Comparison of ENCODE assay signal across 9 mouse cellular contexts in genomic region chr8:111062893-111063292, GRCm38 (mm10). TPM values are rescaled to one million over a fixed set of nuclear protein-coding genes. Genes with fewer than 3 reads are reported as not detected.
A peak's percentile ranks its signal among the peaks of the same experiment; 100 is the strongest.
DNase-seq lines count a peak whose midpoint lies in the region; ATAC-seq and TF ChIP-seq lines count a peak whose summit lies in the region.
"Had no signal": no experiment of that assay in that cellular context is flagged by ENCODE, and none has a peak within 500 bp of the region (broad histone marks: within the 10 kb centered on the region; RNA-seq: fewer than 3 reads in every experiment).

No protein-coding gene starts in this region.

- H3K27ac ChIP-seq in heart, embryonic 16.5 days (ENCODE audit: low read length): no peak overlapping the region
- H3K27ac ChIP-seq in embryonic facial prominence, embryonic 11.5 days (replicated peaks; ENCODE audit: low read depth, low read length): no peak overlapping the region
- H3K27ac ChIP-seq in hindbrain, postnatal 0 days: no peak overlapping the region
- peak overlapping the region; percentile 35; the same call in 1 of the 2 replicates for H3K27ac ChIP-seq in midbrain, embryonic 12.5 days (replicated peaks)

- intact Hi-C loops in heart, postnatal 10 days (cut with DNase I): no loop called here

- H3K9ac ChIP-seq in heart, embryonic 16.5 days (ENCODE audit: low read length): no peak overlapping the region
- H3K9ac ChIP-seq in embryonic facial prominence, embryonic 11.5 days (replicated peaks; ENCODE audit: low read length): no peak overlapping the region
- no peak overlapping the region for H3K9ac ChIP-seq in hindbrain, postnatal 0 days (replicated peaks; ENCODE audit: low read length)
- no peak overlapping the region for H3K9ac ChIP-seq in midbrain, embryonic 12.5 days (replicated peaks)

- H3K9me3 ChIP-seq in heart, embryonic 16.5 days (replicated peaks; ENCODE audit: control insufficient read depth, low read length): no peaks in the 10 kb centered on the region
- H3K9me3 ChIP-seq in embryonic facial prominence, embryonic 11.5 days (replicated peaks; ENCODE audit: control insufficient read depth, low read length): no peaks in the 10 kb centered on the region
- H3K9me3 ChIP-seq in hindbrain, postnatal 0 days (ENCODE audit: low read length): no peaks in the 10 kb centered on the region
- H3K9me3 ChIP-seq in midbrain, embryonic 12.5 days: no peaks in the 10 kb centered on the region

- DNase-seq in heart, postnatal 10 days: no peak
- no peak for DNase-seq in embryonic facial prominence, embryonic 11.5 days (ENCODE audit: low spot score)
- no peak for DNase-seq in hindbrain, postnatal 0 days (ENCODE audit: low spot score)
- no peak for DNase-seq in urinary bladder, adult 2 months (ENCODE audit: low spot score)
- no peak for DNase-seq in cerebellum, postnatal 10 days
- no peak for DNase-seq in gastrocnemius, adult 18-20 months (ENCODE audit: low spot score)

- no peak overlapping the region for H3K4me3 ChIP-seq in heart, embryonic 16.5 days (ENCODE audit: low read length)
- 0 out of 2 replicates have a peak overlapping the region, but pooled peaks have one; percentile 7 for H3K4me3 ChIP-seq in embryonic facial prominence, embryonic 11.5 days (ENCODE audit: low read depth, low read length)
- H3K4me3 ChIP-seq in hindbrain, postnatal 0 days (ENCODE audit: low read length): peak overlapping the region; percentile 55
- H3K4me3 ChIP-seq in midbrain, embryonic 12.5 days: no peak overlapping the region

- ATAC-seq in heart, embryonic 16.5 days (replicated peaks; ENCODE audit: extremely low read depth, insufficient read depth, low FRiP score): no peak
- no peak for ATAC-seq in embryonic facial prominence, embryonic 11.5 days (replicated peaks; ENCODE audit: insufficient number of reproducible peaks, low FRiP score, low TSS enrichment, low read depth)
- ATAC-seq in hindbrain, postnatal 0 days: no peak
- no peak for ATAC-seq in midbrain, embryonic 12.5 days (ENCODE audit: low FRiP score, low read depth)

- H3K4me1 ChIP-seq in heart, embryonic 16.5 days (ENCODE audit: control insufficient read depth, insufficient read depth, low read length): peaks cover 9% of the 10 kb centered on the region
- no peaks in the 10 kb centered on the region for H3K4me1 ChIP-seq in embryonic facial prominence, embryonic 11.5 days (ENCODE audit: control insufficient read depth, insufficient read depth, low read length)
- H3K4me1 ChIP-seq in hindbrain, postnatal 0 days (ENCODE audit: insufficient read depth, low read length): 0 out of 2 replicates have a peak, but pooled peaks cover 4% of the 10 kb centered on the region
- peaks cover 9% of the 10 kb centered on the region for H3K4me1 ChIP-seq in midbrain, embryonic 12.5 days

- no peaks in the 10 kb centered on the region for H3K36me3 ChIP-seq in heart, embryonic 16.5 days (ENCODE audit: control insufficient read depth, insufficient read depth)
- no peaks in the 10 kb centered on the region for H3K36me3 ChIP-seq in embryonic facial prominence, embryonic 11.5 days (replicated peaks; ENCODE audit: control insufficient read depth, insufficient read depth, low read depth, low read length)
- no peaks in the 10 kb centered on the region for H3K36me3 ChIP-seq in hindbrain, postnatal 0 days (ENCODE audit: insufficient read depth, low read length)
- 0 out of 2 replicates have a peak, but pooled peaks cover 3% of the 10 kb centered on the region for H3K36me3 ChIP-seq in midbrain, embryonic 12.5 days

- H3K27me3 ChIP-seq in heart, embryonic 16.5 days (ENCODE audit: control insufficient read depth, insufficient read depth, low read length): no peaks in the 10 kb centered on the region
- H3K27me3 ChIP-seq in embryonic facial prominence, embryonic 11.5 days (ENCODE audit: control insufficient read depth, insufficient read depth, low read length): no peaks in the 10 kb centered on the region
- H3K27me3 ChIP-seq in hindbrain, postnatal 0 days (ENCODE audit: insufficient read depth, low read length): no peaks in the 10 kb centered on the region
- H3K27me3 ChIP-seq in midbrain, embryonic 12.5 days: peaks cover 9% of the 10 kb centered on the region; the same call in 1 of the 2 replicates

- no peak for TF ChIP-seq CTCF in hindbrain, postnatal 0 days (IDR thresholded peaks at IDR 0.05; ENCODE audit: low read depth)

- H3K4me2 ChIP-seq in heart, embryonic 16.5 days (ENCODE audit: low read depth, low read length): peak overlapping the region; percentile 83
- peak overlapping the region; percentile 25; the same call in 1 of the 2 replicates for H3K4me2 ChIP-seq in embryonic facial prominence, embryonic 11.5 days (ENCODE audit: low read depth, low read length)
- peak overlapping the region; percentile 83 for H3K4me2 ChIP-seq in hindbrain, postnatal 0 days (ENCODE audit: low read depth, low read length)
- peak overlapping the region; percentile 71 for H3K4me2 ChIP-seq in midbrain, embryonic 12.5 days (replicated peaks)

- 60% methylated on average over 2 of the region's 2 CpGs for WGBS in heart, embryonic 16.5 days
- WGBS in embryonic facial prominence, embryonic 11.5 days: 59% methylated on average over 2 of the region's 2 CpGs
- WGBS in hindbrain, postnatal 0 days: 36% methylated on average over 2 of the region's 2 CpGs
- WGBS in midbrain, embryonic 12.5 days: 58% methylated on average over 2 of the region's 2 CpGs

RNA-seq across cellular contexts. Expression of gene Exosc6, which starts 6.8 kb away (rescaled TPM):
- polyA plus RNA-seq in heart, embryonic 16.5 days (2015; fragmentation: Nextera tagmentation; extraction: Ambion mirVana): 5.6 and 6.4 TPM in 2 replicates
- total RNA-seq in heart, postnatal 10 days (2021): not detected
- 31.2 and 39.6 TPM in 2 replicates for polyA plus RNA-seq in embryonic facial prominence, embryonic 11.5 days (2014; fragmentation: Nextera tagmentation; extraction: Ambion mirVana)
- 11.8 TPM in 1 of 2 replicates, not detected in the other for total RNA-seq in hindbrain, postnatal 0 days (2014; rRNA removed)
- polyA plus RNA-seq in hindbrain, postnatal 0 days (2015; fragmentation: Nextera tagmentation; extraction: Ambion mirVana): not detected in 2 replicates
- polyA plus RNA-seq in midbrain, embryonic 12.5 days (2016; fragmentation: Nextera tagmentation; extraction: Ambion mirVana): 0.60 TPM in 1 of 2 replicates, not detected in the other
- not detected in 2 replicates for polyA plus RNA-seq in urinary bladder, adult 2 months (2012; rRNA removed)
- not detected for total RNA-seq in gastrocnemius, adult 18-20 months (2021)
- total RNA-seq: left cerebral cortex, postnatal 14 days had no signal

RNA-seq across cellular contexts. Expression of gene Clec18a, which starts 29.3 kb away (rescaled TPM):
- 0.11 TPM in 1 of 2 replicates, not detected in the other for polyA plus RNA-seq in heart, embryonic 16.5 days (2015; fragmentation: Nextera tagmentation; extraction: Ambion mirVana)
- under 1 TPM; 0.12 to 0.24 TPM for total RNA-seq in heart, postnatal 10 days (2021)
- 2.2 and 5.5 TPM in 2 replicates for polyA plus RNA-seq in embryonic facial prominence, embryonic 11.5 days (2014; fragmentation: Nextera tagmentation; extraction: Ambion mirVana)
- total RNA-seq in hindbrain, postnatal 0 days (2014; rRNA removed): not detected in 2 replicates
- 0.55 and 0.58 TPM in 2 replicates for polyA plus RNA-seq in hindbrain, postnatal 0 days (2015; fragmentation: Nextera tagmentation; extraction: Ambion mirVana)
- 0.56 and 0.63 TPM in 2 replicates for polyA plus RNA-seq in midbrain, embryonic 12.5 days (2016; fragmentation: Nextera tagmentation; extraction: Ambion mirVana)
- polyA plus RNA-seq in urinary bladder, adult 2 months (2012; rRNA removed): not detected in 2 replicates
- under 1 TPM; 0.38 to 0.62 TPM for total RNA-seq in gastrocnemius, adult 18-20 months (2021)

RNA-seq across cellular contexts. Expression of gene Aars, which starts 29.9 kb away (rescaled TPM):
- 35.3 and 35.5 TPM in 2 replicates for polyA plus RNA-seq in heart, embryonic 16.5 days (2015; fragmentation: Nextera tagmentation; extraction: Ambion mirVana)
- 10 to 100 TPM; 39.1 to 42.0 TPM for total RNA-seq in heart, postnatal 10 days (2021)
- polyA plus RNA-seq in embryonic facial prominence, embryonic 11.5 days (2014; fragmentation: Nextera tagmentation; extraction: Ambion mirVana): 60.9 and 68.6 TPM in 2 replicates
- total RNA-seq in hindbrain, postnatal 0 days (2014; rRNA removed): 97.9 and 99.5 TPM in 2 replicates
- polyA plus RNA-seq in hindbrain, postnatal 0 days (2015; fragmentation: Nextera tagmentation; extraction: Ambion mirVana): 74.3 and 82.2 TPM in 2 replicates
- 81.5 and 82.0 TPM in 2 replicates for polyA plus RNA-seq in midbrain, embryonic 12.5 days (2016; fragmentation: Nextera tagmentation; extraction: Ambion mirVana)
- polyA plus RNA-seq in urinary bladder, adult 2 months (2012; rRNA removed): 30.3 and 31.7 TPM in 2 replicates
- total RNA-seq in gastrocnemius, adult 18-20 months (2021): 10 to 100 TPM; 43.1 to 54.1 TPM

RNA-seq across cellular contexts. Expression of gene Ddx19b, which starts 31.3 kb away (rescaled TPM):
- polyA plus RNA-seq in heart, embryonic 16.5 days (2015; fragmentation: Nextera tagmentation; extraction: Ambion mirVana): 4.0 and 4.4 TPM in 2 replicates
- 10 to 100 TPM; 12.2 to 12.8 TPM for total RNA-seq in heart, postnatal 10 days (2021)
- 4.5 and 6.5 TPM in 2 replicates for polyA plus RNA-seq in embryonic facial prominence, embryonic 11.5 days (2014; fragmentation: Nextera tagmentation; extraction: Ambion mirVana)
- total RNA-seq in hindbrain, postnatal 0 days (2014; rRNA removed): 12.8 and 13.1 TPM in 2 replicates
- polyA plus RNA-seq in hindbrain, postnatal 0 days (2015; fragmentation: Nextera tagmentation; extraction: Ambion mirVana): 5.4 and 5.8 TPM in 2 replicates
- polyA plus RNA-seq in midbrain, embryonic 12.5 days (2016; fragmentation: Nextera tagmentation; extraction: Ambion mirVana): 11.1 and 11.3 TPM in 2 replicates
- polyA plus RNA-seq in urinary bladder, adult 2 months (2012; rRNA removed): 6.2 and 7.7 TPM in 2 replicates
- total RNA-seq in gastrocnemius, adult 18-20 months (2021): 10 to 100 TPM; 10.8 to 11.7 TPM

RNA-seq across cellular contexts. Expression of gene Pdpr, which starts 31.5 kb away (rescaled TPM):
- polyA plus RNA-seq in heart, embryonic 16.5 days (2015; fragmentation: Nextera tagmentation; extraction: Ambion mirVana): 10.3 and 13.6 TPM in 2 replicates
- total RNA-seq in heart, postnatal 10 days (2021): 10 to 100 TPM; 75.0 to 78.5 TPM
- 5.5 and 5.6 TPM in 2 replicates for polyA plus RNA-seq in embryonic facial prominence, embryonic 11.5 days (2014; fragmentation: Nextera tagmentation; extraction: Ambion mirVana)
- 29.6 and 34.0 TPM in 2 replicates for total RNA-seq in hindbrain, postnatal 0 days (2014; rRNA removed)
- polyA plus RNA-seq in hindbrain, postnatal 0 days (2015; fragmentation: Nextera tagmentation; extraction: Ambion mirVana): 10.3 and 10.7 TPM in 2 replicates
- 14.7 TPM in 2 replicates for polyA plus RNA-seq in midbrain, embryonic 12.5 days (2016; fragmentation: Nextera tagmentation; extraction: Ambion mirVana)
- polyA plus RNA-seq in urinary bladder, adult 2 months (2012; rRNA removed): 11.2 and 14.7 TPM in 2 replicates
- total RNA-seq in gastrocnemius, adult 18-20 months (2021): 100 to 1,000 TPM; 115 to 127 TPM

Comparison
In these comparisons a context has a peak if more than half of its experiments do, and no peak if none do; other contexts are left out.
1. H3K4me2 ChIP-seq: peak in every context shown above with its lines; median percentile 83 in heart, embryonic 16.5 days; 83 in hindbrain, postnatal 0 days; 71 in midbrain, embryonic 12.5 days; 25 in embryonic facial prominence, embryonic 11.5 days.
2. H3K4me3 ChIP-seq: peak in embryonic facial prominence, embryonic 11.5 days (single experiment) and hindbrain, postnatal 0 days (single experiment); none in heart, embryonic 16.5 days (single experiment) and midbrain, embryonic 12.5 days (single experiment).